Mouse (Mus musculus) hindbrain, embryonic 16.5 days (tissue): ENCODE data around the gene Ifi204. TPM values are rescaled to one million over a fixed set of nuclear protein-coding genes. Genes with fewer than 3 reads are reported as not detected.
"Not testable (repeated sequence)": the region's sequence is repeated elsewhere in the genome, so short reads cannot be mapped to it uniquely, and the experiment has no call there.

ENCODE experiments used
- ATAC-seq: fragments of 200-750 bp; cut with Nextera tagmentation; 2 replicates; pipeline ENCODE4 v1.8.0; 2017; ENCODE audit warnings: moderate TSS enrichment, moderate library complexity
- H3K27ac ChIP-seq: fragments of 300-500 bp; sonication (generic); 2 replicates; pipeline ENCODE4 v1.5.1; 2014; ENCODE audit warnings: low read depth, mild to moderate bottlenecking, control low read depth, low read length, moderate library complexity
- H3K27me3 ChIP-seq: fragments of 300-500 bp; sonication (generic); replicated peaks from 2 replicates; pipeline ENCODE4 v1.6.1; 2014; ENCODE audit warnings: low read length; ENCODE audit not compliant: control insufficient read depth, insufficient read depth
- H3K36me3 ChIP-seq: fragments of 300-500 bp; sonication (generic); 2 replicates; pipeline ENCODE4 v1.6.1; 2014; ENCODE audit warnings: mild to moderate bottlenecking, low read length, moderate library complexity, mixed read lengths; ENCODE audit not compliant: control insufficient read depth, insufficient read depth
- H3K4me1 ChIP-seq: fragments of 300-500 bp; sonication (generic); 2 replicates; pipeline ENCODE4 v1.6.1; 2014; ENCODE audit warnings: low read depth, low read length; ENCODE audit not compliant: control insufficient read depth, insufficient read depth
- H3K4me2 ChIP-seq: fragments of 300-500 bp; sonication (generic); 2 replicates; pipeline ENCODE4 v1.6.1; 2014; ENCODE audit warnings: mild to moderate bottlenecking, low read length, control low read depth, moderate library complexity
- H3K4me3 ChIP-seq: fragments of 300-500 bp; sonication (generic); 2 replicates; pipeline ENCODE4 v1.5.1; 2014; ENCODE audit warnings: mild to moderate bottlenecking, low read length, control low read depth, moderate library complexity
- H3K9ac ChIP-seq: fragments of 300-500 bp; sonication (generic); 2 replicates; pipeline ENCODE4 v1.6.1; 2014; ENCODE audit warnings: low read depth, mild to moderate bottlenecking, control low read depth, low read length, moderate library complexity
- H3K9me3 ChIP-seq: fragments of 300-500 bp; sonication (generic); 2 replicates; pipeline ENCODE4 v1.6.1; 2014; ENCODE audit warnings: mild to moderate bottlenecking, low read length, moderate library complexity; ENCODE audit not compliant: control insufficient read depth
- WGBS: fragments of 180-500 bp; shearing (Covaris S2); extraction: QIAGEN DNeasy Blood & Tissue Kit; methylation state at CpG from one replicate; pipeline ENCODE4 v1.1.7; 2014; 5-methylcytosine and 5-hydroxymethylcytosine counted together
- polyA plus RNA-seq: library from polyadenylated mRNA; unstranded; fragments of >200 nt; fragmentation: Nextera tagmentation; extraction: Ambion mirVana; gene quantifications from 2 replicates; pipeline ENCODE4 v1.2.1, GENCODE M21; 2015

The Ifi204 gene
- polyA plus RNA-seq, 1 experiment from 2014 or later: 0.45 TPM

DNA sequence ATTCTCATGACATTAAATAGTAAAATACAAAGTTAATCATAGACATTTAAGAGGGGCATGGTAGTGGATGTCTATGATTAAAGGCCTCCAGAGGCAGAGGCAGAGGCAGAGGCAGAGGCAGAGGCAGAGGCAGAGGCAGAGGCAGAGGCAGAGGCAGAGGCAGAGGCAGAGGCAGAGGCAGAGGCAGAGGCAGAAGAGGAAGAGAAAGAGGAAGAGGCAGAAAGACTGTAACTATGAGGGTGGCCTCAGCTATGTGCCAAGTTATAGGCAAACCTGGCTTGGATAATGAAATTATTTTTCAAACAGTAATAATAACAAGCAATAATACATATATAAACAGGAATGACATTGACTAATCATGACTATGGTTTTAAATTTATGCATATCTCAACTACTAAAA is 26.2 kb downstream of the Ifi204 start:
- no peaks in the 10 kb centered on the region for H3K27me3 ChIP-seq
- no peak overlapping the region for H3K4me2 ChIP-seq
- H3K36me3 ChIP-seq: no peaks in the 10 kb centered on the region
- H3K4me3 ChIP-seq: no peak overlapping the region
- no peak overlapping the region for H3K27ac ChIP-seq
- no peaks in the 10 kb centered on the region for H3K4me1 ChIP-seq
- H3K9ac ChIP-seq: no peak overlapping the region
- no peak for ATAC-seq
- no peaks in the 10 kb centered on the region for H3K9me3 ChIP-seq

DNA sequence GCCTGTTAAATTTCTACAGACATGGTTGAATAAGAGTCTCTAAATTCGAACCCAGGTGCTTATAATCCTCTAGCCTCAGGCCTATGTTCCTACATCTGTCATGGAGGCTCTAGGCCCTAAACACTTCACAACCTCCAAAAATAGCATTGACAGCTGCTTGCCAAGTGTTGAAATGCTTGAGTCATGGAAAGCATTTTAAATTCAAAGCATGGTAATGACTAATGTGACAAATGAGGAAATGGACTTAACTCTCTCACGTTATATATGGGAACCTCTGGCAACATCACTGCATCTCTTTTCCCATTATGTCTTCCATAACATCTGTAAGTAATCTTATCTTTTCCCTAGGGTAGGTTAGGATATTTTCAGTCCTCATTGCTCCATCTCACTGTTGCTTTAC is 29.8 kb downstream of the Ifi204 start:
- Histone ChIP-seq H3K4me2 (no peak overlapping the region), H3K27me3 (no peaks in the 10 kb centered on the region), H3K4me3 (no peak overlapping the region), H3K27ac (no peak overlapping the region), H3K9ac (no peak overlapping the region), H3K4me1 (no peaks in the 10 kb centered on the region), H3K36me3 (no peaks in the 10 kb centered on the region), H3K9me3 (no peaks in the 10 kb centered on the region)
- no peak for ATAC-seq
- WGBS: 76% methylated on average over 2 of the region's 2 CpGs

DNA sequence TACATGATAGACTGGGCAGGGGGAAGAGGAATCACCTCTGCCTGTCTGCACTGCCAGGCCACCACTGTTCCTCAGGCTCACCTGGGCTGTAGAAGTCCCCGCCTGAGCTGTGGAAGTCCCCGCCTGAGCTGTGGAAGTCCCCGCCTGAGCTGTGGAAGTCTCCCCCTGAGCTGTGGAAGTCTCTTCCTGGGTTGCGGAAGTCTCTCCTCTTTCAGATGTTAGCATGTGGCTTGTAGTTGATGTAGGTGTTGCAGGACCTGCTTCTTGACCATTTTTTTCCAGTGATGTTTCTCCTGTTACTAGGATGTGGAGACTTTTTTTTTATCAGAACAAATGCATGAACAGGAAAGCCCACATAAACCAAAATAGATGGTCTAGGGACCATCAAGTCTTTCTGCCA is 31.7 kb downstream of the Ifi204 start:
- H3K36me3 ChIP-seq, H3K27me3 ChIP-seq, H3K4me1 ChIP-seq, H3K4me3 ChIP-seq, H3K9ac ChIP-seq, H3K27ac ChIP-seq, H3K4me2 ChIP-seq, H3K9me3 ChIP-seq, ATAC-seq: not testable (repeated sequence)
- 96% methylated on average over 4 of the region's 4 CpGs for WGBS

DNA sequence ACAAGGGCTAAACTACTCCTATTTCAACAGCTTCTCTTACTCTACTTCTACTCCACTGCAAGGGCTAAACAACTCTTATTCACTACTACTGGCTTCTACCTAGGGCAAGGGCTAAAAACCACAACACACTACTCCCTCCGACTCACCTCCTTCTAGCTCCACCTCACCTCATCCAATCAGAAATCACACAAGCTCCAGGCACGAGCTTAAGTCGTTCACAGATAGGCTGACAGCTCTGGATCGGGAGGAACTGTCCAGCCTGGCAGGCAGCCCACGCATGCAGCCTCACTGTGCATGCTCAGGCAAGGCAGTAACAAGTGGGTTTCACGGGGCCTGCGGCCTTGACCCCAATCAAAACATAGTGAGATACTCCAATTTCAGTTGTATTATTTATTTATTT is 33.5 kb downstream of the Ifi204 start:
- no peaks in the 10 kb centered on the region for H3K36me3 ChIP-seq
- H3K27ac ChIP-seq: no peak overlapping the region
- H3K4me1 ChIP-seq: no peaks in the 10 kb centered on the region
- H3K9ac ChIP-seq: no peak overlapping the region
- no peak overlapping the region for H3K4me2 ChIP-seq
- whole genome bisulfite sequencing: 49% methylated on average over 7 of the region's 7 CpGs
- H3K9me3 ChIP-seq: no peaks in the 10 kb centered on the region
- no peak for ATAC-seq
- no peak overlapping the region for H3K4me3 ChIP-seq
- no peaks in the 10 kb centered on the region for H3K27me3 ChIP-seq

Other genes with a start within 250 kb of the Ifi204 start
- gene Ifi214, start 231.0 kb downstream of the Ifi204 start, polyA plus RNA-seq: not detected in 2 replicates
- 0.20 TPM in 1 of 2 replicates, not detected in the other for gene Ifi213, start 167.7 kb downstream of the Ifi204 start, polyA plus RNA-seq
- gene Ifi209, start 136.0 kb downstream of the Ifi204 start, polyA plus RNA-seq: 0.09 and 0.11 TPM in 2 replicates
- not detected in 2 replicates for gene Ifi208, start 93.3 kb downstream of the Ifi204 start, polyA plus RNA-seq
- gene Ifi207, start 25.2 kb downstream of the Ifi204 start, polyA plus RNA-seq: 0.34 and 0.66 TPM in 2 replicates
- gene Ifi211, start 146.1 kb upstream of the Ifi204 start, polyA plus RNA-seq: 0.31 and 0.46 TPM in 2 replicates
- gene Mndal, start 175.5 kb upstream of the Ifi204 start, polyA plus RNA-seq: 1.3 and 2.0 TPM in 2 replicates
- gene Ifi203, start 175.7 kb upstream of the Ifi204 start, polyA plus RNA-seq: 0.65 and 1.2 TPM in 2 replicates
- gene Ifi202b, start 215.8 kb upstream of the Ifi204 start, polyA plus RNA-seq: 0.11 TPM in 1 of 2 replicates, not detected in the other